19 mouse cellular contexts compared by ENCODE assay signal in genomic region chr3:32676393-32676792, GRCm38 (mm10). TPM values are rescaled to one million over a fixed set of nuclear protein-coding genes. Genes with fewer than 3 reads are reported as not detected.
DNase-seq lines count a peak whose midpoint lies in the region; ATAC-seq lines count a peak whose summit lies in the region.
"Had no signal": no experiment of that assay in that cellular context is flagged by ENCODE, and none has a peak within 500 bp of the region (broad histone marks: within the 10 kb centered on the region; RNA-seq: fewer than 3 reads in every experiment).

No protein-coding gene starts in this region.

- H3K9ac ChIP-seq in kidney, embryonic 16.5 days (replicated peaks; ENCODE audit: low read length) = no peak overlapping the region
- no peak overlapping the region for H3K9ac ChIP-seq in midbrain, embryonic 14.5 days (replicated peaks; ENCODE audit: low read length)
- H3K9ac ChIP-seq in forebrain, embryonic 14.5 days (ENCODE audit: low read length) = no peak overlapping the region
- H3K9ac ChIP-seq: forebrain, embryonic 13.5 days; liver, embryonic 14.5 days had no signal

- no peaks in the 10 kb centered on the region for H3K4me1 ChIP-seq in kidney, embryonic 16.5 days (ENCODE audit: insufficient read depth, low read length)
- no peaks in the 10 kb centered on the region for H3K4me1 ChIP-seq in midbrain, embryonic 14.5 days (ENCODE audit: control insufficient read depth, insufficient read depth, low read length)
- H3K4me1 ChIP-seq in forebrain, embryonic 14.5 days (ENCODE audit: control insufficient read depth, insufficient read depth, low read length) = no peaks in the 10 kb centered on the region
- H3K4me1 ChIP-seq: forebrain, embryonic 13.5 days had no signal

- no peak overlapping the region for H3K27ac ChIP-seq in kidney, embryonic 16.5 days (ENCODE audit: low read length)
- no peak overlapping the region for H3K27ac ChIP-seq in midbrain, embryonic 14.5 days (replicated peaks; ENCODE audit: low read depth, low read length)
- no peak overlapping the region for H3K27ac ChIP-seq in forebrain, embryonic 14.5 days (ENCODE audit: low read depth, low read length)
- H3K27ac ChIP-seq: forebrain, embryonic 13.5 days; liver, embryonic 14.5 days had no signal

- H3K4me2 ChIP-seq in kidney, embryonic 16.5 days (replicated peaks; ENCODE audit: low read depth, low read length) = no peak overlapping the region
- no peak overlapping the region for H3K4me2 ChIP-seq in midbrain, embryonic 14.5 days (ENCODE audit: low read length)
- H3K4me2 ChIP-seq in forebrain, embryonic 14.5 days (ENCODE audit: low read length) = no peak overlapping the region
- H3K4me2 ChIP-seq: forebrain, embryonic 13.5 days had no signal

- 0 out of 2 replicates have a peak, but pooled peaks have one; percentile 27 for ATAC-seq in kidney, embryonic 16.5 days (ENCODE audit: low FRiP score, low TSS enrichment)
- ATAC-seq in midbrain, embryonic 14.5 days (ENCODE audit: low FRiP score, low TSS enrichment) = peak; percentile 37; the same call in 1 of the 2 replicates
- ATAC-seq in forebrain, embryonic 14.5 days = no peak
- ATAC-seq: CD4-positive, CD25-positive, alpha-beta regulatory T cell, adult 4 months; forebrain, embryonic 13.5 days; inflammation-experienced regulatory T-cells, adult 6 months had no signal

- no peaks in the 10 kb centered on the region for H3K36me3 ChIP-seq in kidney, embryonic 16.5 days (ENCODE audit: insufficient read depth, low read length)
- no peaks in the 10 kb centered on the region for H3K36me3 ChIP-seq in midbrain, embryonic 14.5 days (ENCODE audit: control insufficient read depth, insufficient read depth, low read length)
- no peaks in the 10 kb centered on the region for H3K36me3 ChIP-seq in forebrain, embryonic 14.5 days (ENCODE audit: control insufficient read depth, insufficient read depth, low read length)
- H3K36me3 ChIP-seq: G1E had no signal

- no peak for DNase-seq in kidney, postnatal 10 days
- DNase-seq in 3T3-L1 (ENCODE audit: low read depth, low spot score) = peak; percentile 32
- peak; percentile 89 for DNase-seq in adrenal gland, adult 2 months
- DNase-seq in midbrain, embryonic 14.5 days = no peak
- no peak for DNase-seq in forebrain, embryonic 14.5 days (ENCODE audit: low spot score)
- DNase-seq in gastrocnemius, postnatal 36 days = no peak
- DNase-seq: cerebellum, adult 9-11 months; embryo, embryonic 11 days; gastrocnemius, postnatal 25 days; left cerebral cortex, postnatal 4 days; lung, postnatal 14 days; thymus, adult 2 months had no signal

- 69% methylated on average over 6 of the region's 6 CpGs for WGBS in kidney, embryonic 16.5 days
- 85% methylated on average over 6 of the region's 6 CpGs for WGBS in midbrain, embryonic 14.5 days
- WGBS in forebrain, embryonic 14.5 days = 85% methylated on average over 6 of the region's 6 CpGs

- no peak overlapping the region for H3K4me3 ChIP-seq in kidney, embryonic 16.5 days (ENCODE audit: low read length)
- H3K4me3 ChIP-seq in midbrain, embryonic 14.5 days (replicated peaks; ENCODE audit: low read depth, low read length) = no peak overlapping the region
- no peak overlapping the region for H3K4me3 ChIP-seq in forebrain, embryonic 14.5 days (ENCODE audit: low read depth, low read length)
- H3K4me3 ChIP-seq: forebrain, embryonic 13.5 days had no signal

- intact Hi-C loops in gastrocnemius, postnatal 36 days (cut with DNase I) = no loop called here

- H3K9me3 ChIP-seq in kidney, embryonic 16.5 days (ENCODE audit: low read length) = no peaks in the 10 kb centered on the region
- H3K9me3 ChIP-seq in midbrain, embryonic 14.5 days (ENCODE audit: control insufficient read depth, low read length) = no peaks in the 10 kb centered on the region
- H3K9me3 ChIP-seq in forebrain, embryonic 14.5 days (replicated peaks; ENCODE audit: control insufficient read depth, low read length) = no peaks in the 10 kb centered on the region
- H3K9me3 ChIP-seq: forebrain, embryonic 13.5 days; megakaryocyte, embryonic 14.5 days had no signal

- no peaks in the 10 kb centered on the region for H3K27me3 ChIP-seq in kidney, embryonic 16.5 days (ENCODE audit: insufficient read depth, low read length)
- no peaks in the 10 kb centered on the region for H3K27me3 ChIP-seq in midbrain, embryonic 14.5 days (ENCODE audit: control insufficient read depth, insufficient read depth, low read length)
- H3K27me3 ChIP-seq in forebrain, embryonic 14.5 days (replicated peaks; ENCODE audit: control insufficient read depth, insufficient read depth, low read length) = no peaks in the 10 kb centered on the region
- H3K27me3 ChIP-seq: forebrain, embryonic 13.5 days had no signal

RNA-seq across cellular contexts. Expression of gene Actl6a, which starts 29.7 kb away (rescaled TPM):
- 188 and 196 TPM in 2 replicates for polyA plus RNA-seq in kidney, embryonic 16.5 days (2015; fragmentation: Nextera tagmentation; extraction: Ambion mirVana)
- 10 to 100 TPM; 40.5 to 46.7 TPM for total RNA-seq in adrenal gland, adult 2 months (2021)
- 10.5 and 12.6 TPM in 2 replicates for polyA plus RNA-seq in adrenal gland, adult 2 months (2012; rRNA removed)
- 71.6 and 98.4 TPM in 2 replicates for polyA plus RNA-seq in midbrain, embryonic 14.5 days (2014; fragmentation: Nextera tagmentation; extraction: Ambion mirVana)
- 130 and 153 TPM in 2 replicates for polyA plus RNA-seq in forebrain, embryonic 14.5 days (2014; fragmentation: Nextera tagmentation; extraction: Ambion mirVana)
- 10 to 100 TPM; 12.4 to 13.8 TPM for total RNA-seq in gastrocnemius, postnatal 36 days (2021)

Comparison
In these comparisons a context has a peak if more than half of its experiments do, and no peak if none do; other contexts are left out.
1. DNase-seq: peak in 3T3-L1 (single experiment) and adrenal gland, adult 2 months (single experiment); none in kidney, postnatal 10 days (single experiment), midbrain, embryonic 14.5 days (single experiment), forebrain, embryonic 14.5 days (single experiment) and gastrocnemius, postnatal 36 days (0 of 2).